Mouse (Mus musculus) cerebellum, adult 9-11 months (tissue): ENCODE results near the gene Trmt10a.

Source experiments
- DNase-seq: peaks from one replicate; pipeline ENCODE4 v3.0.0; 2022

Trmt10a gene

DNA sequence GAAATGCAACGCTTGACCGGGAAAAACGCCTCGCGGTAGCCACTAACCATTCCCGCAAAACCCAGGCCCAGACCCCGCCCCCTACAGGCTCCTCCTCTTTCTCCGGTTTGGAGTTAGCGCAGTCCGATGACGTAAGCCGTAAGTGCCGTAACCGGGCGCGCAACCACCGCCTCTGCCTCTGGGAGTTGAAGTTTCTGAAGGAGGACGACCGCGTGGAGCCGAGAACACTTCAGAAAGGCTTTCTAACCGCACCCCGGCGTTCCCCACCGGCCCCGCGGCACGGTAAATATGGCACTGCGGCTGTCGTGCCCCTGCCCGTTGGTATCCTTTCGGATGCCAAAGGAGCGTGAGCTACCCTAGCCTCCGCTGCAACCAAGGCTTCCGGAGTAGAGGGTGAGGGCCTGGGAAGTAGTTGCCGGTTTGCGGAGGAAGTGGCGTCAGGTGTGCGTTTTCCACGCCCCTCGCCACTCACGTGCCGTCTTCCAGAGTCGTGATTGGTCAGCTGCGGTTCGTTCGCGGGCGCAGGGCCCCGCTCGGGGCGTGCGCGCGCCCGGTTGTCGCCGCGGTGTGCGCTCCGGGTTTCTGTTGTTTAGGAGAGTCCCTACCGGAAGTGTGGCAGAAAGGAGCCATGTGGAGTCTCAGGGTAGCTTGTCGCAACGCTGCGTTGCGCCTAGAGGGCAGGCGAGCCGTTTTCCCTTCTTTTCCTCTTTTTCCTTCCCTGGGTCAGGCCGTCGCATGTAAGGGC is at the start of gene Trmt10a:
Gene Trmt10a (plus strand): TSS at position 134 of the 745 bp plus-strand sequence.
- DNase-seq, result peak; percentile 98

DNA sequence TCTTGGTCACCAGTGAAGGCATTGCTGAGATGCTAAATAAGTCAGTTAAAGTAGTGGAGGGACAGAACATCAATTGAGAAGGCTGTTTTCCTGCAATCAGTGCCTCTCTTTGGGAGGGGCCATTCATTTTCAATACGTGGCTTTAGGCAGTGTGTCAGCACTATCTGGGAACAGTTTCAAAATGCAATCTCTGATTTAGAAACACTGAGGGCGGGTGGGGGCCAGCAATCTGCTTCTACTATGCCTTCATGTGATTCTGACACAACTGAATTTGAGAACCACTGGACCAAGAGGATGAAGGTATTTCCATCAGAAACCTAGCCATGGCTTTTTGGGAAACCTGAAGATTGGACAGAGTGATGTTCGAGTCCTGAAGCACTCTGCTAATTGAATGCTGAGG is 47.9 kb upstream of the Trmt10a start:
- DNase-seq, result no peak

DNA sequence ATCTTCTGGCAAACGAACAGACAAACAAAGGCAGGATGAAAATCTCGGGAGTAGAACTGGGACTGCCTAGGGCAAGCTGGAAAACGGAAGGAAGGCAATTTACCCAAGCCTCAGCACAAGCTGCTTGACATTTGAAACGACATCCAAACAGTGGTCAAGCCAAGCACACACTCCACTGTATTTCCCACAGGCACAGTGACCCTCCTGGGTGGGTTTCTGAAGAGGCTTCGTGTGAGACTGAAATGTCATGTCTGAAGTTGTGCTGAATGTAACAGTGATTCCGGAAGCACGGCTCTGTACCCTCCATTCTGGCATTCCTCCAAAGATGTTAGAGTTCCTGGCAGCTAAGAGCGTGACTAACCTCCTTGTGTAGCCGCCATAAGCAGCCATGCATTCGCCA is 47.5 kb upstream of the Trmt10a start:
- no peak for DNase-seq

DNA sequence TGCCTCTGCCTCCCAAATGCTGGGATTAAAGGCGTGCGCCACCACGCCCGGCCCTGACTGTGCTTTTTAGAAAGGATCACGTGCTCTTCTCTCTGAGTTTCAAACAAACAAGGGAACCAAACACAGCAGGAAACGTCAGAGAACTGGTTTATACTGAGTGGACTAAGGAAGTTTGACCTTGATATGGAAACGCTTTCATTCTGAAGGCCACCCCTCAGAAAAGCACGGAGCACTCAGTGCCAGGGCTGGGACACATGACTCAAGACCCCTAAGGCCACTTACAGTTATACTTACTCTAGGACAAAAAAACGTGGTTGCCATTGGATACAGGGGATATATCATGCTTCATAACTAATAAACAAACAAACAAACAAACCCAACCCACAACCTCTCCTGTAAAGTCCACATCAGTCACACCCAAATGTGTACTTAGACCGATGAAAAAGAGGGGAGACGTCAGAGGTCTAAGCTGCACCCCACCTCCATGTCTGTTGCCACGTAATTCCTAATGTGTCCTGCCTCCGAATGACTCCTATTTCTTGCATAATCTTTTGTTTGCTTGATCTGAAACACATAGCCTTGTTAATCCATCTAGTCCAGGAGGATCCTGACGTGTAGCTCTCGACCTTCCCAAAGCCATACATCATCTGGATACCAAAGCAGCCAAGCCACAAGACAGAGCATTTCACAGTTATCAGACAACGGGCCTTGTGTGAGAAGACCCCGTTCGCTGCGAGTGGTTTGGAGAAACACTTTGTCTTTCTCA is 46.8 kb upstream of the Trmt10a start:
- DNase-seq, result no peak

DNA sequence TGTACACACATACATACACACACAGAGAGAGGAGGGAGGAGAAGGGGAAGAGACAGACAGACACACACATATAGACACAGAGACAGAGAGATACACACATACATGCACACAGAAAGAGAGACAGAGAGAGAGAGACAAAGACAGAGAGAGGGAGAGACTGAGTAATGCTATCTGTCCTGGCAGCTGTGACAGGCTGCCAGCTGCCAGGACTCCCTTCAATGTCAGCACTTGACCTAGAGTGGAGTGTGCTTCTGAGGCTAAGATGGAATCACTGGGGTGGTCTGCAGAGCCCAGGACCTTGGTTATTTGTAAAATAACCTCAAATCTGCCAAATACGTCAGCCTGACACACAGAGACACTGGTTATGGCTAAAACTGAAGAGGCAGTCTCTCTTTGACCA is 45.5 kb upstream of the Trmt10a start:
- DNase-seq, result no peak

DNA sequence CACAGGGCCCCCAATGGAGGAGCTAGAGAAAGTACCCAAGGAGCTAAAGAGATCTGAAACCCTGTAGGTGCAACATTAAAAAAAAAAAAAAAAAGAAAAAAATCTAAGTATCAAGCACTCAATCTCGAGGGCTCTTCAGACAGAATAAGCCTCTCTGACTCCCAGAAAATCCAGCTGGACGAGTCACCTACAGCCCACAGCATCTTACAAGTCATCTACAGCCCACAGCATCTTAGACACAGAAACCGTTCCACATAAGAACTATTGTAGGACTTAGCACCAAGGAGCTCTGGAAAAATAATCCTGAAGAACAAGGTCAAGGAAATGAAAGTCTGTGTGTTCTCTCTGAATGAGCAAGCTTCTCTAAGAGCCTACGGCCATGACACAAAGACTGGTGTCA is 41.3 kb upstream of the Trmt10a start:
- no peak for DNase-seq

DNA sequence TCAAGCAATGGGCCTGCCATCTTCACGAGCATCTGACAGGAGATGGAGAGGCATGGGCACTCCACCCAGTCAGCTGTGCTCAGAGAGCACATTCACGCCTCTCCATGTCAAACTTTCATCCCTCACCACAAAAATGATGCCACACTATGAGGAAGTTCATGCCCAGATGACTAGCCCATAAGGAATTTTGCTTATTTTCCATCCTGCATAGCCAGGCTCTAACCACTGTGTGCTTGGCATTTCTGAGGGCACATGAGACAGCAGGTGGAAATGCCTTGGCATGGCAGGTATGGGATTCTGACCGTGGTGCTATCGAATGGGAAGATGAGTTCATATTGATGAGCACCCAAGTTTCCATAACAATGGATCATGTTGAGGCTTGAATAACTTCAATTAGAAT is 39.6 kb upstream of the Trmt10a start:
- DNase-seq, result no peak

DNA sequence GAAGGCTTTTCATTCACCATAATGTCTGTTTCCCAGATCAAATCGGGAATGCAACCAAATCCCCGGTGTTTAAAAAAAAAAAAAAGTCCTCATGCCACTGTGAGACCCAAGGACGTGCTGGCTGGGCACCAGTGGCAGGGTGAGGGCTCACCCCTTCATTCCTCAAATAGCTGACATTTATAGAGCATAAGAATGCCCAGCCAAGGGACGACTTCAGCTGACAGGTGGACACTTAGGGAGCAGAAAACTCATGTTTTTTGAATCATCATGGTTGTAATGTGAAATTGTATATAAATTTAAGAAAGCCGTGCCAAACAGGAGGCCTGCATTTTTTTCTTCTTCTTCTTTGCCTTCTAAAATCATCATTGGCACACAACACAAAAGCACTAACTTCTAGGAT is 38.2 kb upstream of the Trmt10a start:
- DNase-seq, result no peak

DNA sequence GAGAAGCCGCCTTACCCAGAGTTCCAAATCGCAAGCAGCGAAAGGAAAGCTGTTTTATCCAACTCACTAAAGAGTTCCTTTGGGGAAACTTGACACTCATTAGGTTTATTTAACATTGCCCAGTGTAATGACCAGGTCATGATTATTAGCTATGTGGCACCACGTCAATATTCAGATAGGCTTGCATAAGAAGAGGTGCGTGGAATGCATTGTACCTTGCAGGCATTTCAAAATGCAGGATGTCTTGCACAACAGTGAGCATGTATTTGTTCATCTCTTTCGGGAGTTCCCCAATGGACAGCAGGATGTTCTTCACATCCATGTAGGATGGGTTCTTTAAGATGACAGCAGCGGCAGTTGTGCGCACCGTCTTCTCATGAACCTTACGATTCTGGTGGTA is 36.4 kb upstream of the Trmt10a start:
- no peak for DNase-seq

DNA sequence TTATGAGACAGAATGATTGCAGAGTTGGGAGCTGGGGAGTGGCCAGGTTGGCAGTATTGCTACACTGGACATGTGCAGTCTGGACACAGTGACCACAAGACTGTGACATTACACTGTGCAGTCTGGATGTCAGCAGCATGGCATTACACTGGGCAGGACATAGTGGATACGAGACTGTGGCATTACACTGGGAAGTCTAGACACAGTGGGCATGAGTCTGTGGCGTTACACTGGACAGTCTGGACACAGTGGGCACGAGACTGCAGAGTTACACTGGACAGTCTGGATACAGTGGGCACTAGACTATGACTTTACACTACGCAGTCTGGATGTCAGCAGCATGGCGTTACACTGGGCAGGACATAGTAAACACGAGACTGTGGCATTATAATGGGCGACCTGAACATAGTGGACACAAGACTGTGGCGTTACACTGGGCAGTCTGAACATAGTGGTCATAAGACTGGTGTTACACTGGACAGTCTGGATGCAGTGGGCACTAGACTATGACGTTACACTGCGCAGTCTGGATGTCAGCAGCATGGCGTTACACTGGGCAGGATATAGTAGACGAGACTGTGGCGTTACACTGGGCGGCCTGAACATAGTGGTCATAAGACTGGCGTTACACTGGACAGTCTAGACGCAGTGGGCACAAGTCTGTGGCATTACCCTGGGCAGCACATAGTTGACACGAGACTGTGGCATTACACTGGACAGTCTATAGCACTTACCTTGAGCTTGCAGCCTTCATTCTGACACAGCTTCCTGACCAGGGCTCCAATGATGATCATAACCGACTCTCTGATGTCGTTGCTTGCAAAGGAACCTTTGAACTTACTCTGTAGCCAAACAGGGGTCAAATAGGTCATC is 32.1 kb upstream of the Trmt10a start:
- no peak for DNase-seq

DNA sequence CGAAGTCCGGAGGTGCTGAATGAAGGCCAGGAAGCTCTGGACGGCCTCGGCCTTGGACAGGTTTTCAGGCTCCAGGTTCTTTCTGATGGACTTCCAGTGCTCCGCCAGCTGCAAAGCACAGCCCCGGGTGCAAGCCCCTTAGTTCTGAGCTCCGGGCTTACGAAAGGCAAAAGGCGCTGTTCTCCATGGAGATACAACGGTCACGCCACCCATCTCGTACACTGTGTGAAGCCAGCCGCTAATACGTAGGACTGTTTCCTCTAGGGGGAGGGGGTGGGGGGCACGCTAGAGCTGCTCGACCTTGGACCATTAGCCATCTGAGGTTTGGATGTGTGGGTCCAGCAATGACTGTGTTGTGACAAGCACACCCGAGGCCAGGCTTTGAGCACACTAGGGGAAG is 29.1 kb upstream of the Trmt10a start:
- no peak for DNase-seq

DNA sequence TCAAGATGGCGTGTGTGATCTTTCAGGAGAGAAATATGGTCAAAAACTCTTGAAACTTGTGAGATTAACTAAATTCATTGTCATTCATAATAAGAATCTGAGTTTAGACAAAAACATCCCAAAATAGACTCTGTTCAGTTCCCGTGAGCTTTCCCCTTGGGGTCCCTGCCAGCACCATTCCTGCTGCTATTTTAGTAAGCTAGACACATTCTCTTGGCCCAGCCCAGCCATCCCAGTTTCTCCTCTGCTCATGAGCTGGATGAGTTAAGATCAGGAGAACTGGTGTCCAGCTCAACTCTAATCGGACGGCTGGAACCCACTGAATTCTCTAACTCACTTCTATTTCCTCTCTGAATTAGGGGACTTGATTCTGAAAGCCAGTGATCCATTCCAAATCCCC is 26.4 kb upstream of the Trmt10a start:
- no peak for DNase-seq

DNA sequence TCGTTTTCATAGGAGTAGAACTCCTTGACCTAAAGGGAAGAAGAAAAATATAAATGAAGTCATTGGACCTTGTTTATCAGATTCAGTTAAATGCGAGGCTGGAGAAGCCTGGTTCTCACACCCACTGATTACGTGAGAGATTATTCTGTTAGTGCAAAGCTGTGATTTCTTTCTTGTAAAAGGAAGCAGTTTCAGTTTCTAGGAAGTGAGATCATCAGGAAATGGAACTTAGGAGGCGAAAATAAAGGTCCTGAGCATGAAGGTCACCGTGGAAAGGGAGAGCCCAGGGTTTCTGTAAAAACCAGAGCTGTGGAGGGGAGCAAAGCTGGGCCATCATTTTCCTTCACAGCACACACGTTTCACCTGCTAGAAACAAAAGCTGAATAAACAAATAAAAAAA is 24.9 kb upstream of the Trmt10a start:
- DNase-seq, result no peak

DNA sequence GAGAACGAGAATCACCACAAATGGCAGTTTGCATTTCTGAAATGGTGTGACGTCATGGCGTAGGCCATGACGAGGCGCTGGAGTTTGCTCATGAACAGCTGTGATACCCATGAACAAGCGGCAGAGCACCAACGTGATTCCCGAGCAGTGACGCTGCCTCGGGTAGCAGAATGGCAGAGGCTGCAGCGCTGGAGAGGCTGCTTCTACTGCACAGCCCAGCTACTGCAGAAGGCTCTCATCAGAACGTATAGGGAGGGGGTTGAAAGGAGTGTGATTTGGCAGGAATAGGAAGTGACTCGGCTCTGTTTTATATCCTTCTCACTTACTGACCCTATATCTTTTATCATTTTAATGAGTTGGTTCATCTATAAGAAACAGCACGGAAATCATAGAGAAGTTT is 24.4 kb upstream of the Trmt10a start:
- no peak for DNase-seq

DNA sequence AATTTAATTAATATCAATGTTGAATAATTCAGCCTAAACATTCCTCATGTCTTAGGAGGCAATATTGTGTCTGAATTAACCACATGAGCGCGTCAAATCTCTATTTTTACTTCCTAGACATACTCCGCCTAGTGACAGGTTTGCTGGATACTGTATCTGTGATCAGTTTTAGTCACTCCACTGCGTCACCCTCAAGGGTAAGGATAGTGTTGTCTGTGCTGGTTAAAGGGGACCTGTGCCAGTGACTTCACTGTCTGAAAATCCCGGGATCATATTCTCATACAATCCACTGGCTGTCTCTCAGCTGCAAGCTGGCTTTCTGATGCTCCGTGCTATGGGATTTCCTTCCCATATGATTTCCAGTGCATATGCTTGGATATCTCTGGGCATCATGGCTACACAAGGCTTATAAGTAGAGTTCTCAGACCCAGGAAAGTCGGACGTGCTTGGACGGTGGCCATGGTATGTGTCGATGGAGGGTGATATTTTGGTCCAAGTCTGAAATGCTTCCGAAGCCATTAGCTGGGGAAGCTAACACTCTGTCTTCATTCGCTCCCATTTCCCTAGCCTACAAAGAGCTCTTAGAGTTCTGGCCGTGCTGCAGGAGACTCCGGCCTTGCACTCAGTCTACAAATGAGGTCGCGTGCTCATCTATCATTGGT is 23.7 kb upstream of the Trmt10a start:
- DNase-seq, result no peak

DNA sequence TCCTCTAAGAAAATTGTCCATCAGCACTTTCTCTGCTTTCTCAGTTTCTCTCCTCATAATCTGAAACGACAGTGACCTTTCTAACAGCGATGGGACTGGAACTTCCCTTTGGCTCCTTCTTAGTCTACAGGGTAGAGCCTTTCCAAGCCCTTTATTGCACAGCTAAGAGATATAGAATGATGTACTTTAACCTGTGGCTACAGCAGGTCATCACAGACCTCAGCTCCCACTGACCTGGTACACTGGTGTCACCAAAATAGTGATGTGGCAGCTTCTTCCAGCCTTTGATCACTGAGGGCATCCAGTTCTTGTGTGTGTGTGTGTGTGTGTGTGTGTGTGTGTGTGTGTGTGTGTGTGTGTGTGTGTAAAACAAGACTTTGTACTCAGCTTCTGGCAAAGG is 21.8 kb upstream of the Trmt10a start:
- no peak for DNase-seq

DNA sequence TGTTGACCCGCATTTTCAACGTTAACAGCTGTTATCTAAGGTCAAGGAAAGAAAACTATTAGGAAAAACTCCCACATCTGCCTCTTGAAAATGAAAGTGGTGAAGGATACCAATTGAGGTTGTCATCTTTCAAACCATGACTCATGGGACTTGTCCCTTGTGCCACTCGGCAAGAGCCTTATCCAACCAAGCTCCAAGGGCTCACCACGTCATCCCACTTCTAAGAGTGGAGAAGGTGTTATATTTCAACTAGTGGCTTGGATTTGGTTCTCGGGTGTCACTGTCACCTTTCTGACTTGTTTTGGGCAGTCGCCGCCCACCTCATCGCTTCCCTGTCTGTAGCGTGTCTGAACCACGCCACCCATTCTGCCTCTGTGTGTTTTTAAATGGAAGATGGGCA is 19.4 kb upstream of the Trmt10a start:
- no peak for DNase-seq

DNA sequence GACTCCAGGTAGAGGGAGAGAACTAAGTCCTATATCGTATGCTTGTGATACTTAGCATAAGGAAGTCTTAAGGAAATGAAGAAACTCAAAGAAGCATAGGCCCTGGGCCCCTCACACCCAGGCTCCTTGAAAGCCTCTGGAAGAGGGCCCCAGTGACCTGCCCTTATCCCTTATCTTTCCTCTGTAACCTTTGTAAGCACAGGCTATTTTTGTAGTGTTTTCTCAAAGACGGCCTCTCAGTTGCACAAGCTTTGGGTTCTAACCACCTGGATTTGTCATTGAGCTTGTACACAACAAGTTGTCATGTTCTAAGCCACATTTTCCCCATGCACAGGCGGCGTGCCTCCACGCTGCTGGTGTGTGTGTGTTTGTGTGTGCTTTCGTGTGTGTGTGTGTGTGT is 14.1 kb upstream of the Trmt10a start:
- DNase-seq, result no peak

DNA sequence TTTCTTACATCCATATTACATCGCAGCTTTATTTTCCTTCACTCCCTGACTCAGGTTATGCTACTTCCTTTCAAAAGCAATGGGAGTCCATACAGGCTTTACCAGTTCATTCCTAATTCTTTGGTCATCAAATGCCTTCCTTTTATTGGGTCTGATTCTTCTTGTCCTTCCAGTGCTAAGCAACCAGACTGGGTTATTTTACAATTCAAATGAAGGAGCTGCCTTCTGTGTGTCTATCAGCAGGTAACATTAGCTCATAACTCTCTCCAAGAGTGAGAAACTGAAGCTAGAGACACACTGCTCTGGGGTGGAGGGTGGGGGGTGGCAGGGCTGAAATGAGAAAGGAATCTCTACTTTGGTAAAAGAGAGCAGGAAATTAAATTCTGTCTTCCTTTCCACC is 12.6 kb upstream of the Trmt10a start:
- no peak for DNase-seq

DNA sequence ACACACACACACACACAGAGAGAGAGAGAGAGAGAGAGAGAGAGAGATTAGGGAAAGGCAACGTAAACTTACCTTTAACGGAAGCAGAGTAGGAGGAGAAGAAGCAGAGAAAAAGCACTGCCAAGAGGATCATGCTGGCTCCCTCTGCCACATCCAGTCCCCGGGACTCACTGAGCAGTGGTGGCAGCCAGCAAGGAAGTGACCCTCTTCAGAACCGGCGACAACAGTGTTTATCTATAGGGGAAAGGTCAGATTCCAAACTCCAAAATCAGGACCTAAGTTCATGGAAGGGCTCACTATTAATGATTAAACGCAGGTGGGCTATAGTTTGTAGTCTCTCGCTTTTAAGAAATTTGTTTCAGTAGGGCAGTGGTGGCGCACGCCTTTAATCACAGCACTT is 12.1 kb upstream of the Trmt10a start:
- no peak for DNase-seq

DNA sequence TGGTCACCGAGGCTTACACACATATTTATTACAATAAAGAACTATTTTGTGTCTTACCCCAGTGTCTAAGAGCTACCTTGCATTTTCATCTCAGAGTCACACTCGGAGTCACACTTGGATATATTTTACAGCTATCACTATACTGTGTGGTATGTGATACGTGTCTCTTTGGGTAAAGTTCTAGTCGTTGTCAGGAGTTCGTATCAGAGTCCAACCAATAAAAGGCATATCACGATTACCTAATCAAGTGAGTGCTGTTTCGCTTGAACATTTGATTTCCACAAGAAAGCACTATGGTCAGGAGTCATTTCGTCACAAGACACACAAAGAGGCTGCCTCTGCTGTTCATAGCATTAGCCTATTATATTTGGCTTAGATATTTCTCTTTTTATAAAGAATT is 9.8 kb upstream of the Trmt10a start:
- no peak for DNase-seq

DNA sequence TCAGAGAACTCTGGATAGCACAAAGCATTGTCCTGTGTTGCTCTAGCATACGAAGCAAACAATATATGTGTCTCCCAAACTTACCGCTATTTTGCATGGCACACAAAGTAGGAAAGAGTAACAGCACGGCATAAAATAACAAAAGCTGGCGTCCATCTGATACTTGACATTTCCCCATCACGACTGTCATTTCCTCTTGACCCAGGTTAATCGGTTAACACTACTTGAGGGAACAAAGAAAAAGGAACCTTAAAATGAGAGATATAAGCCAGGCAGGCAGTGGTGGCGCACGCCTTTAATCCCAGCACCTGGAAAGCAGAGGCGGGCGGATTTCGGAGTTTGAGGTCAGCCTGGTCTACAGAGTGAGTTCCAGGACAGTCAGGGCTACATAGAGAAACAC is 9.3 kb upstream of the Trmt10a start:
- DNase-seq, result no peak

DNA sequence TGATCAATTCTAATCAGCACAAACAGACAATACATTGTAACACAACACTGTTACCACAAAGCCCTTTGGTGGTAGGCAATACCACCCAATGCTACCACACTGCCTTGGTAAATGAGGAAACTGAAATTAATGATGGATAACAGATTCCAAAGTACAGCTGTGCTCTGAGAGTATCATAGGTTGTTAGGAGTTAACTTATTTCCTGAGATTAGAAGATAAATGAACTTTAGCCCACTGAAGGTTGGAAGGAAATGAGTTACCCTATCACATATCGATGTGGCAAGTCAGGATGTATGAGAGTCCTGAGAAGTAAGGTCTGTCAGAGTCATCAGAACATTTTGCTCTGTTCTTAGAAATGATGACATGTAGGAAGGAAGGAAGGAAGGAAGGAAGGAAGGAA is 8.7 kb upstream of the Trmt10a start:
- DNase-seq, result no peak
